Mouse (Mus musculus): Measurements from ENCODE around the gene Actr2.
"Not testable (repeated sequence)": the region's sequence is repeated elsewhere in the genome, so short reads cannot be mapped to it uniquely, and the experiment has no call there.

Gene Actr2

DNA sequence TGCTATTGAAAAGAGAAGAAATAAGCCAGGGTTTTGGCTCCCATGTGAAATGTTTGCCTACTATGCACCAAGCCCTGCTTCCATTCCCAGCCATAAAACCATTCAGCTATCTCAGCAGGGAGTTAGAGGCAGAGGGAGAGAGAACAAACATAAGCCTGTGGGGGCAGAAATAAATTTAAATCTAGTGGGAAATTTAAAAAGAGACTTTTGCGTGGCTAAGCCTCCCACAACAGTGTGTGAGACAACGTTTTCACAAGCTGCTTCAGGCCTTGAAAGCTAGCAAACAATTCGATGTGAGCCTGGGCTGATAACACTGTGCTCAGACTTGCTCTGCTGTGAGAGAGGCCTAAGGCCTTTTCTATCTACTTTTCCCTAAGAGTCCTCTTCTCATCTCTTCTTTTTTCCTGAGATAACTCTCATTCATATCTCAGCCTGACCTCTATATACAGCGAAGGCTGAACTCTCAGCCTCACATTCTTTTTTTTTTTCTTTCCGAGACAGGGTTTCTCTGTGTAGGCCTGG lies 3.4 kb upstream of the Actr2 start:
- no peak for DNase-seq

DNA sequence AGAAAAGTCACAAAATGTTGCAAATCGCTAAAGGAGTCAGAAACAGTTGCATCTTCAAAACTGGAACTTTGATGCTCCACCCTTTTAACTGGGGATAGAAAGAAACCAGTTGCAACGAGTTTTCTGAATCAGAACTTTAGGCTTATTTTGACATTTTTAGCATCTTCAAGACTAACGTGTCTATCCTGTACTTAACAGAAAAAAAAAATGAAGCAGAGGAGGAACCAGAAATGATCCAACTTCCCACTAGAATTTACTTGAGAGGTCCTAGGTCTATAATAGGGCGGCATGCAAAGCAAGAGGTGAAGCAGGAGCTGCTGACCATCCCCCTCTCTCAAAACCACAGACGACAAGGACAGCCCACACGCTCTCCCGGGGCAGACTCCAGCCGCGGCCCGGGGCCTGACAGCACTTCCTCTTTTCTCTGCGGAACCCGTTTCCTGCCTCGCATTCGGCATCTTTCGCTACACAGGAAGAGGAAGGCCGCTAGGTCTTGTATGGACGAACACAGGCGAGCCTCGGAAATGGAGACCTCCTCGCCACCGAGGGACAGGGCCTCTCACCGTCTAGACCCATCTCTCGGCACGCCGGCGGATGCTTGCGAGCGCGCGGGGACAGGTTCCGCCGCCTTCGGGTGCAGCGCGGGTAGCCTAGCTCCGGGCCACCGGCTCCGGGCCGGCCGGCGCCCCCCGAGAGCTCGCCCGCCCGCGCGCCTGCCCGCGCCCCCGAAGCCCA lies 540 bp downstream of the Actr2 start:
- peak; percentile 84 for DNase-seq

DNA sequence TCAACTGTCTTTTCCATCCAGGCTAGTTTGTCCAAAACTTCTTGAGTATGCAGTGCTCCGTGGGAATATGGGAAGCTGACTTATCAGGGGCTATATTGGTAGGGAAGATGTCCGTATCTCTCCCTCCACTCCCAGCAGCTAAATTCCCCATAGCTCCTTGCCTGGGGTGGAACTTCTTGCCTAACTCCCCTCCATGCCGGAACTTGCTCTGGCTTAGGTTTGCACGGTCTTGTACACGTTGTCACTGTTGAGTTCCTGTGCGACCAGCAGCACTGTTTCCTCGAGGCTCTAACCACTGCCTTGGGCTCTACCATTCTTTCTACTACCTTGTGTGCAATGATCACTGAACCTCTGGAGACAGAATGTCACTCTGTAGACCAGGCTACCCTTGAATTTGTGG lies 4.6 kb downstream of the Actr2 start:
- DNase-seq: no peak

DNA sequence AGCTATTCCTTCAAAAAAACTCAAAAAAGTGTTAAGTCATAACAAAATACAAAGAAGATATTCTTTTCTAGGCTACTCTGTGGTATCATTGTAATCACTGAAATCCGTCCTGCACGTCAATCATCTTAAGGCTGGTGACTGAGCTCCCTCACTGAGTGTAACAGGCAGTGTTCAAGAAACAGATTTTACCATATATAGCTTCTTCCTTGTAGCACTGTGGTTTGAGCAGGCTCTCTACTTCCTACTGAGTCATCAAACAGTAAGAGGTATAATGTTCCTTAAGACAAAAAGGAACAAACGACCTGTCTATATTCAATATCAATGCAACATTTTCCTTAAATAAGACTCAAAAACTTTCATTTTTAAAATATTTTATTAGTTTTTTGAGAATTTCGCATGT lies 5.0 kb downstream of the Actr2 start:
- no peak for DNase-seq

DNA sequence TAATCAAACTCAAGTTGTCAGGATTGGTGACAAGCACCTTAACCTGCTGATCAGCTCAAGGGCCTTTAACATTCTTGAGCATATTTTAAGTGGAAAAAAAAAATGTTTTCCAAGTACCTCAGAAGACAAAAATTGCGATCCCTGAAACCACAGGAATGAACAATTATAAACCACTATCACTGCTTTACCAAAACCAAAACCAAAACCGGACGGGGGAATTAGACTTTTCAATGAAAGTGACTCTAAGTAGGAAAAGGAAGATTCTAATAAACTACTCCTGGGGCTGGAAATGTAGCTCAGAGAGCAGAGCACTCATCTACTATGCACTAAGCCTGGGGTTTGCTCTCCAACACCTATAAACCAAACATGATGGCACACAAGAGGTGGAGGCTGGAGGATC lies 5.8 kb downstream of the Actr2 start:
- no peak for DNase-seq

DNA sequence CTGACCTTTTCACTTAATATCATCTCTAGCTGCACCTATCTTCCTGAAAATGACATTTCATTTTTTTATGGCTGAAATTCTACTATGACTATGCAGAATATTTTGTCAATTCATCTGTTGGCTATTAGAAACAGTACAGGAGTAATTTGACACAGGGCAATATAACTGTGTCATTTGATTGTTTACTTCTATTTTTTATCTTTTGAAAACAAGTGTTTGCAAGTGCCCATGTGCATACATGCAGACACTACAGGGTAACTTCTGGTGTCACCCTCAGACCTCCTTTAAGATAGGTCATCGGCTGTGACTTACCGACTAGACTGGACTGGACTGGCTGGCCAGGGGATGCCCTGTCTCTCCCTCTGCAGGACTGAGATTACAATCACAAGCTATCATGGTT lies 8.8 kb downstream of the Actr2 start:
- no peak for DNase-seq

DNA sequence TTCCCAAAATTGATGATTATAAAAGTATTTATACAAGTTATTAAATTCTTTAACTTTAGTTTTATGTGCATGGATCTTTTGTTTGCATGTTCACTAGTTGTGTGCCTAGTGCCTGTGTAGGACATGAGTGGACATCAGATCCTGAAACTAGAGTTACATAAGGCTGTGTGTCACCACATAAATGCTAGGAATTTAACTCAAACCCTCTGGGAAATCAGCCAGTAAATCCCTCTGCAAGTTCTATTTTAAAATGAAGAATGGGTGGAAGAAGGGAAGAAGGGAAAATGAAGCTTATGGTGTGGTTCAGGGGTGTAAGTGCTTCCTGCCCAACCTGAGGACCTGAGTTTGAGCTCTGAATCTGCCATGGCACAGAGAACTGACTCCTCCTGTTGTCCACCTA lies 26.4 kb downstream of the Actr2 start:
- DNase-seq: no peak

DNA sequence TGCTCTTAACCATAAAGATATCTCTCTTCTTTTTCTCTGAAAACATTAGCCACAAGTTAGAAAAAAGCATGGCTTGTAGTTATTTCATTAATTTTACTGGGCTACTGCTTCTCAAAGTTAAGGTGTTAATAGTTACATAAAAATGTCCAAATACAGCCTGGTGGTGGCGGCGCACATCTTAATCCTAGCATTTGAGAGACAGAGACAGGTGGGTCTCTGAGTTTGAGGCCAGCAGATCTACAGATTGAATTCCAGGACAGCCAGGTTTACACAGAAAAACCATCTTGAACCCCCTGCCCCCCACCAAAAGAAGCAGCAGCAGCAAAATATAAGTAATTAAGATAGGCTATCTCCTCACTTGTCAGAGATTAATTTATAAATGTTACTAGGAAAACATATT lies 27.1 kb downstream of the Actr2 start:
- no peak for DNase-seq

DNA sequence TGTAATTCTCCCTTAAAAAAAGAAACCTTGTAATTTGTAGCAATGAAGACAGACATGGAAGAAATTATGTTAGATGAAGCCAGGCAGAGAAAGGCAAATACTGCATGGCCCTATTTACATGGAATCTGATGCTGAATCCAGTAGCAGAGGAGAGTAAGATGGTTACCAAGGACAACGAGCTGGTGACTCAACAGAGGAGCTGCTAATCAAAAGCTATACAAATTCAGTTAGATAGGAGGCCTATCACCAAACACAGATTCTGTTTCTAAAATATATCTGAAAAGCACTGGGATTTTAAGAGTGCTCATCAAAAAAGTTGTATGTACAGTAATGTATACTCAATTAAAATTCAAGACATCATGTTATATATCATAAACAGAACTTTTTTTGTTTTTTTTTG lies 37.3 kb downstream of the Actr2 start:
- DNase-seq: no peak

DNA sequence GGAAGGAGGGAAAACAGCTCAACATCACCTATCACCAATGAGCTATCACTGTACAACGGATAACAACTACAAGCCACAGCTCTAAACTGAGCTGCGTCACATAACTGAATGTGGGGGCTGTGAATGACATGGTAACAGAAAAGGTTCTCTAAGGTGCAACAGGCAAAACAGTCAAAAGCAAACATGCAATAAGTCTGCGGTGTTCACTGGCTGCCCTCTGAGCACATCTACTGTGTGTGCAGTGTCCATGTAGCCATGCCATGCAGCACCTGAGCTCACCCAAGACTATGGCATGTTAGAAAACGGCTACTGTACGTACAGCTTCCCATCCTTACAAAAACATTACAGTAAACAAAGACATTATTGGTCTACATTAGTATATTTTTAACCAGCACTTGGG lies 39.9 kb downstream of the Actr2 start:
- no peak for DNase-seq

DNA sequence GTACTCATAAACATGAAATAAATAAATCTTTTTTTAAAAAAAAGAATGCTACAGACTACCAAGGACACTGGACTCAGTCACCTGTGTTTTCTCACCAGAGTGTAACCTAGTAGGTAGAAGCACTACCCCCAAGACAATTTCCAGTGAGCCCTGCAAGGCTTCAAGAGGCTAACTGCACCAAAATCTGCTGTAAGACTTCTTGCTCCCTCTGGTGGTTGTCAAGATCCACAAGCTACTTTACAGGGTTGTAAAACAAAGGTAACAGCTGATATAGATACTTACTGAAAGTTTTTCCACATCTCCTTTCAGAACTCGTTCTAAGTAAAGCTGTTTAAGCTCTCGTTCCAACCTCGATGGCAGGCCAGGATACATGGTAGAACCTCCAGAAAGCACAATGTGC lies 40.5 kb downstream of the Actr2 start:
- peak; percentile 49 for DNase-seq

DNA sequence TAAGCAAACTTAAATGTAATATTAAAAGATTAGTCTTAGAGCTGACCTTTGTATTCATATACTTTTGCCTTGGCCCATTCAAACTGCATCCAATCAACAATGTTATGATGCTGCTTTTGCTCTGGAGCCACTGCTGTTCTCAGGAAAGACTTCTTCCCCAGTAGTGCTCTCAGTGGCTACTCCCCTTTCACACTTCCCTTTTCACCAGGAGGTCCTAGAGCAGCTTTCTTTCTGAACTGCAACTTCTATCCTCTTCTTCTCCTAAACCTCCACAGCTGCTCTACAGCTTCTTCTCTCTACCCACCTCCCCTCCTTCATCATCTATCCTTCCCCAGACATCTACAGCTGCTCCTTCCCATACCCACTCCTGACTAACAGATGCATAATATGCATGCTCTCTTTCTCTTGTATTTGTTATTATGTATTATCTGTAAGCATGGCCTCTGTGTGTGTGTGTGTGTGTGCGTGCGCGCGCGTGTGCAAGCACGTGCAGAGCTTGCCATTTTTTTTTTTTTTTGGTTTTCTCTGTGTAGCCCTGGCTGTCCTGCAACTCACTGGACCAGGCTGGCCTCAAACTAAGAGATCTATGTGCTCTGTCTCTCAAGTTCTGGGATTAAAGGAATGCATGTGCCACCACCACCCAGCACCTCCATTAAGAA lies 44.2 kb downstream of the Actr2 start:
- DNase-seq: no peak

DNA sequence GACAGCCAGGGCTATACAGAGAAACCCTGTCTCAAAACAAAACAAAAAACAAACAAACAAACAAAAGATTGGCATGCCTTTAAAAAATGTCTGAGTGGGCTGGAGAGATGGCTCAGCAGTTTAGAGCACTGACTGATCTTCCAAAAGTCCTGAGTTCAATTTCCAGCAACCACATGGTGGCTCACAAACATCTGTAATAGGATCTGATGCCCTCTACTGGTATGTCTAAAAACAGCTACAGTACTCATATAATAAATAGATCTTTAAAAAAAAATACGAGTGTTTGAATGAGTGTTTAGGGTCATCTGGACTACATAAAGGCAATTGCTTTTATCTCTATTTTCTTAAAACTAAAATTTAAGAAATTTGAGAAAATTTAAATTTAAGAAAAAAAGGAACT lies 45.2 kb downstream of the Actr2 start:
- no peak for DNase-seq

DNA sequence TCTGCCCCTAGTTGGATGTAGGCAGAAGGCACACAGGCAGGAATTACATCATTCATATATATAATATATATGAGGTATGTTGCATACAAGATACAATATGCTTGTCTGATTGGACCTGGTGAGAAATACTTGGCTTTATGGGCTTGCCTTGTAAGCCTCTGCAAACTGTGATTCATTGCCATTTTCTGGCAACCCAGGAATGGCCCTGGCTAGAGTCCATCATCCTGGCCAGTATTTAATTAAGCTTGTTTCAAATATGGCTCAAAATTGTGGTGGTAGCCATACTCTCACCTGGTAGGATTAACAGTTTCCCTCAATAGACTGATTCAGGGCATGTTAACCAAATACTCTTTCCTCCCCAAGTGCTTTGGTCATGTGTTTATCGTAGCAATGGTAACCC lies 46.6 kb downstream of the Actr2 start:
- no peak for DNase-seq

DNA sequence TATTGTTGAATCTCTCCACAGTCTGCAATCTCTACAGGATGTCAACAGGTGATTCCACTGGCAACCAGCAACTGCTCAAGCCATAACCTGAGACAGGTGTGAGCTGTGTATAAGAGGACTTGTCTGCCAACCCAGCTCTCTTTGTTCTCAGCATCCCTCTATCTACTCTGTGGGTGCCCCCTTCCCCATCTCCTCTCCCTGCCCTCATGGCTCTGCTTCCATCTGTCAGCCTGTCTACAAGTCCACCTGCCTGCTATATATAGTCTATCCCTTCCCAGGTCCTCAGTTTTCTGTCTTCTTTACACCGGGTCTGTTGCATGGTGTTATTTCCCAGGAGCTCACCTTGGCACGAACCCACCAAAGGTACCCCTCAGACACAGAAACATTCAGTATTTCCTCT lies 47.8 kb downstream of the Actr2 start:
- no peak for DNase-seq

DNA sequence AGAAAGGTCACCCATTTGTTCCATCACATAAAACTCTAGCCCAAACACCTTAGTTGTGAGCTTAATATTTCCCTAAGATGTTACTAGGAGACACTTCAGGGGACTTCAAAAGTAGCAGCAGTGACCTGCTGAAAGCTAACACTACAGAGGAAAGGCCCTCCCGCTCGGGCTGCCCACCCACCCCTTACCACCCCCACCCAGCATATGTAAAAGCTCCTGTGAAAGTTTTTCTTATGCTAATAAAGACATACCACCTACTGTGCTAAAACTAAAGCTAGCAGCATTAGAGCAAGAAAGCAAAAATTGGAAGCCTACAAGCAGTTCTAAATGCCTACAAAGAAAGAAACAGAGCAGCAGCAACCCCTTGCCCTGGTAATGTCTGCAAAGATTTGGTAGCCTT lies 48.6 kb downstream of the Actr2 start:
- DNase-seq: not testable (repeated sequence)

DNA sequence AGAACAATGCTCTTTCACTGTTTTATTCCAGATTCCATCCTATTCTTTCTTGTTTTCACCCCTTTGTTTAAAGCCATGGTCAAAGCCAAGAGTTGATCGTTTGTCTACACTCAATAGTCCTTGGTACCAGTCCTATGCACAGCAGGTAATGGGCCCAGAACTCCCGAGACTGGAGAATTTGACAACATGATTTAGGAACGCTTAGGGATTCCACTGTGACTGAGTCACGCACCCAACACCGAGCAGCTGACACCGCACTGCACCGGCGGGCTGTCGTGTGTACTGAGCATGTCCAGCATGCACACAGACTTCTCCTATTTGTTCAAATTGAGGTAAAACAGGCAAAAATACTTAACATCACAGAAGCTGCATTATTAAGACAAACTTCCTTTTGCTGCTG lies 49.9 kb downstream of the Actr2 start:
- not testable (repeated sequence) for DNase-seq

DNA sequence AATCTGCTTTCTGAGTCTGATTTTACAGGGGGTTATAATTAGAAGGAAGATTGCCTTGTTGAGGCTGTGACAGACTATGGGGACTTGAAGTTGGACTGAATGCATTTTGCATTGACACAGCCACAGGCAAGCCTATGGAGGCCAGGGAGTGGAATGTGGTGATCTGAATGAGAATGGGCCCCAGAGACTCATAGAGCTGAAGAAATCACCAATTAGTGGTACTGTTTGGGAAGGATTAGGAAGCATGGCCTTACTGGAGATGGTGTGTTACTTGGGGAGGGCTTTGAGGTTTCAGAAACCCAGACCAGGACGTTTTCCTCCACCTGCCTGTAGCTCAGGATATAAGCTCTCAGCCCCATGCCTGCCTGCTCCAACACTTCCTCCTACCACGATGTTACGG lies 53.0 kb downstream of the Actr2 start:
- DNase-seq: no peak

DNA sequence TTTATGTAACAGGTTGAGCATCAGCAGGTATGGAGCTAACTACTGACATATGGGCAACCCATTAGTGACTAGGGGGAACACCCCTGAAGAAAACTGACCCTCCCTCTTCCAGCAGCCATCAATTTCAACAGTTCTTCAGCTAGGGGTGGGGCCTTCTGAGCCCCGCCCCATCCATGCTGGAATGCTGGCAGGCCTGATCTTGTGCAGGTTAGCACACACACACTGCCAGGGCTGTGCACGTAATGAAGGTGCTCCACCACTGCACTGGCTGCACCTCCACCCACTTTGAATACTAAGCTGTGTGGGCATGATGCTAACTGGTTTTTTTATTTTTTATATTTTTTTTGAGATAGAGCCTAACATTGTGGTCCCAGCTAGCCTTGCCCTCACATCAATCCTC lies 55.3 kb downstream of the Actr2 start:
- no peak for DNase-seq

DNA sequence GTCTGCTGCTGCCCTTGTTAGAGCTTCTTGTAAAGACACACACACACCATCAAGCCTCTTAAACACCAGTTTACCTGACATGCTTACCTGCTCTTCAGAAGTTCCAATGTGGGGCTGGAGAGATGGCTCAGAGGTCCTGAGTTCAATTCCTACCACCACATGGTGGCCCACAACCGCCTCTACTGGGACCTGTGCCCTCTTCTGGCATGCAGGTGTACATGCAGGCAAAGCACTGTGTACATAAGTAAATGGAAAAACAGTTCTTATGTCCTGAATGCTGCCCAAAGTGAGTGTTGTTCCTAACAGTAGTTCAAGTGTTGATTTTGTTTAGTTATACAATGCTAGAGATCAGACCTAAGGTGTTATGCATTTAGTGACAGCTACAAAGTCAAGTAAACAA lies 56.5 kb downstream of the Actr2 start:
- DNase-seq: no peak

DNA sequence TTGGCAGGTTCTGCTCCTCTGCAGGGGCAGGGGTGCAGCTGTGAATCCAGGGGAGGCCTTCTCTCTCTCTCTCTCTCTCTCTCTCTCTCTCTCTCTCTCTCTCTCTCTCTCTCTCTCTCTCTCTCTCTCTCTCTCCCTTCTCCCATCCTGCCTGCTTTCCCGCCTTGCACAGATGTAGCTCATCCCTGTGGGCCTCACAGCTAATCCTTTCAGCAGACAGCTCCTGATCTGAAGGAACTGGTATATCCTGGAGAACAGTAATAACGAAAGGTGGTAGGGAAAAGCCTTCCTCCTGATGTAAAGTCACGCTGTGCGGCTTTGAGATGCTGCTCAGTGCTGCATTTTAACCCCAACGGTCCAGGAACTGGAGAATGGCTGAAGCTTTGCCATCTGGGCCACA lies 58.1 kb downstream of the Actr2 start:
- no peak for DNase-seq

DNA sequence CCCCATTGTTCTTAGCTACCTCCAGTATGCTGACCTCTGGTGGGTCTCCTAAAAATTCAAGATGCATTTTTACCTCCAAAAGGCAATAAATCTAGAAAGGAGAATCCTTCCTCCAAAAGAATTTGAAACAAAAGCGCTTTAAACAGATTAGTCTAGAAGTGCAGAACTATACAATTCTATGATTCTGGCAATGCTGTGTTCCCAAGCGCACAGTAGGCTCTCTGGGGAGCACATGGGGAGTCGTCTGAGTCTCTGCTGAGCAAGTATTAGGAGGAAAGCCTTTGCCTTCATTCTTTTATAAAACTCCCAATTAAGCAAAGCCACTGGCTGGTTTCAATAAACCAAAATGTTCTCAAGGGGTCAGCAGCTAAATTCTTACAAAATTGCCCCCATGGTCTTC lies 58.8 kb downstream of the Actr2 start:
- no peak for DNase-seq

DNA sequence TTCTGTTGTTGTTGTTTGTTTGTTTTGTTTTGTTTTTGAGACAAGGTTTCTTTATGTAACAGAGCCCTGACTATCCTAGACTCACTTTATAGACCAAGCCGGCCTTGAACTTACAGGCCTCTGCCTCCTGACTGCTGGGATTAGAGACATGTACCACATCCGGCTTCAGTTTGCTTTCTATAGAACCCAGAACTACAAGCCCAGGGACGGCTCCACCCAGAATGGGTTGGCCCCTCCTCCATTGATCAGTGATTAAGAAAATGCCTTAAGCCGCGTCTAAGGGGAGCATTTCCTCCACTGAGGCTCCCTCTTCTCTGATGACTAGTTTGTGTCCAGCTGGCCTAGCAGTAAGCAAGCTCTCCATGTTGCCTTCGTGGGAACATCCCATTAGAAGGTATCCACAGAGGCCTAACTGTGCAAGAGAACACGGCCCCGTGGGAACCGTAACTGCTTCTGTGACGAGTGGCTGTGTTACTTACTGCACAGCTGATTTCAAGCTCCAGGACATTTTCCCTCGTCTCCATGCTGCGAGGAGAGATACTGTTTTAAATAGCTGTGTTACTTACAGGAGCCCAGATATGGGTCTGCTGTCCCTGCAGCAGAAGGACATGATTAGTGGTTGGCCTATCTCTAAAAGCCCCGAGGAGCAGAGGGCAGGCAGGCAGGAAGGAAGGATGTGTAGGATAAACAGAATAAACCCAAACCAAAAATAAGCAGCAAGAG lies 59.7 kb downstream of the Actr2 start:
- DNase-seq: no peak

DNA sequence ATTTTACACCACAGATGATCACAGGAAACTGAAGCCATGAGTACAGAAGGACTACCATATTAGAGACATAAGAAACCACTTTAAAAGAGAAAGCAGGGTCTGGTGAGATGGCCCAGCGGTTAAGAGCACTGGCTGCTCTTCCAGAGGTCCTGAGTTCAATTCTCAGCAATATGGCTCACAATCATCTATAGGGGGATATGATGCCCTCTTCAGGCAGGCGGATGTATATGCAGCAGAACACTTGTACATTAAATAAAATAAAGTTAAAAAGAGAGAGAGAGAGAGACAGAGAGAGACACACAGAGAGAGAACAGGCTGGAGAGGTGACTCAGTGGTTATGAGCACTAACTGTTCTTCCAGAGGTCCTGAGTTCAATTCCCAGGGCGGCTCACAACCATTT lies 67.1 kb downstream of the Actr2 start:
- DNase-seq: no peak

All from thymus, postnatal 14 days (tissue).